Mouse (Mus musculus): Measurements from ENCODE around the gene Lrrc75b. TPM values are rescaled to one million over a fixed set of nuclear protein-coding genes. Genes with fewer than 3 reads are reported as not detected.
"Not testable (repeated sequence)": the region's sequence is repeated elsewhere in the genome, so short reads cannot be mapped to it uniquely, and the experiment has no call there.

The Lrrc75b gene
- polyA plus RNA-seq, 1 experiment from 2014 or later, result 3.5 TPM

DNA sequence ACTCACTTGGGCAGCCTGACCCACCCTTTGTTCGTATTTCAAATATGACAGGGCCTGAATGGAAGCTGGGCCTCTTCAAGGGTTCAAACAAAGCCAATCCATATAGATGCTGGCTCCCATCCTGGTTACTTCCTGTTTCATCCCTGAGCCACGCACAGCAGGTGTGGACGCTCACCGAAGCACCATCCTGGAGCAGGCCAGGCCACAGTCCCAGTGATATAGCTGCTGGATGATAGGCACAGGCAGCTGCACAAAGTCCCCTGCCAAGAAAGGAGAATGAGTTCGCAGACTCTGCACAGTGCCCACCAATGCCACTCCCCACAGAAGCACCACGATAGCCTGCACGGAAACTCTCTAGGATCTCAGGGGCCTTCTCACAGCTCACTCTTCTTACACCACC, 48.2 kb downstream of the Lrrc75b start:
- Histone ChIP-seq H3K4me3 (no peak overlapping the region), H3K27ac (no peak overlapping the region), H3K4me2 (no peak overlapping the region), H3K27me3 (no peaks in the 10 kb centered on the region), H3K36me3 (peaks cover 56% of the 10 kb centered on the region), H3K9ac (no peak overlapping the region), H3K4me1 (peaks cover 18% of the 10 kb centered on the region), H3K9me3 (no peaks in the 10 kb centered on the region)
- no peak for ATAC-seq (ENCODE audit: insufficient number of reproducible peaks, low FRiP score, low TSS enrichment, low read depth)
- WGBS, result 92% methylated on average over 7 of the region's 7 CpGs

- Histone ChIP-seq H3K36me3 (peaks cover 65% of the 10 kb centered on the region), H3K9ac (no peak overlapping the region), H3K4me1 (peaks cover 11% of the 10 kb centered on the region), H3K4me3 (no peak overlapping the region), H3K4me2 (no peak overlapping the region), H3K27me3 (no peaks in the 10 kb centered on the region), H3K9me3 (no peaks in the 10 kb centered on the region), H3K27ac (no peak overlapping the region)
- 89% methylated on average over 9 of the region's 9 CpGs for WGBS
- no peak for ATAC-seq (ENCODE audit: insufficient number of reproducible peaks, low FRiP score, low TSS enrichment, low read depth)
These were observed 49.1 kb downstream of the Lrrc75b start for GRCm38 (mm10) chr10:75511060-75511459.

DNA sequence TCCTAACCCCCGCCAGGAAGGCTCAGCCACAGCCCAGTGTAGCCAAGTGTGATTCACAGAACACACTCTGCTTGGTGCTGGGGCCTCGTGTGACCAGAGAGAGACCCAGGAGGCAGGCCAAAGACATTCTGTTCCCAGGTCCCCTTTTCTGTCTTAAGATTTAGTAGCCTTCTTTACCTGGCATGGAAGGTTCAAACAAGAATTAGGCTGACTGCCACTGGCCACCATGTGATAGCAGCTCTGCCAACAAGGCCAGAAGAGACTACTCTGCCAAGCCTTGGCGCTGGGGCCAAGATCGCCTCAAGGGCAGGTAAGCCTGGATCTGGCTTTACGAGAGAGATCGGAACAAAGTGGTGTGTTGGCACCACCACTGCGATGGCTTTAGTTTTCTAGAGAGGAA, 49.7 kb downstream of the Lrrc75b start:
- peaks cover 65% of the 10 kb centered on the region for H3K36me3 ChIP-seq
- no peak for ATAC-seq (ENCODE audit: insufficient number of reproducible peaks, low FRiP score, low TSS enrichment, low read depth)
- H3K27ac ChIP-seq, result no peak overlapping the region
- 91% methylated on average over 7 of the region's 7 CpGs for WGBS
- H3K9me3 ChIP-seq, result no peaks in the 10 kb centered on the region
- H3K4me2 ChIP-seq, result no peak overlapping the region
- H3K4me3 ChIP-seq, result no peak overlapping the region
- no peaks in the 10 kb centered on the region for H3K27me3 ChIP-seq
- peaks cover 5% of the 10 kb centered on the region for H3K4me1 ChIP-seq
- H3K9ac ChIP-seq, result no peak overlapping the region

GRCm38 (mm10) chr10:75505928-75506327, 54.2 kb downstream of the Lrrc75b start:
- H3K4me1 ChIP-seq; H3K4me3 ChIP-seq; ATAC-seq (ENCODE audit: insufficient number of reproducible peaks, low FRiP score, low TSS enrichment, low read depth); H3K27ac ChIP-seq; H3K9ac ChIP-seq; H3K4me2 ChIP-seq; H3K9me3 ChIP-seq; H3K27me3 ChIP-seq: not testable (repeated sequence)
- H3K36me3 ChIP-seq, result peaks cover 49% of the 10 kb centered on the region
- 95% methylated on average over 3 of the region's 3 CpGs for WGBS

- 71% methylated on average over 3 of the region's 3 CpGs for WGBS
- no peak overlapping the region for H3K27ac ChIP-seq
- no peaks in the 10 kb centered on the region for H3K4me1 ChIP-seq
- no peak for ATAC-seq (ENCODE audit: insufficient number of reproducible peaks, low FRiP score, low TSS enrichment, low read depth)
- H3K9ac ChIP-seq, result no peak overlapping the region
- H3K9me3 ChIP-seq, result no peaks in the 10 kb centered on the region
- H3K4me3 ChIP-seq, result no peak overlapping the region
- no peak overlapping the region for H3K4me2 ChIP-seq
- peaks cover 41% of the 10 kb centered on the region for H3K36me3 ChIP-seq
- H3K27me3 ChIP-seq, result no peaks in the 10 kb centered on the region
These were observed 55.0 kb downstream of the Lrrc75b start for GRCm38 (mm10) chr10:75505130-75505495.

GRCm38 (mm10) chr10:75504234-75505129, 55.6 kb downstream of the Lrrc75b start:
- H3K4me3 ChIP-seq, result no peak overlapping the region
- ATAC-seq (ENCODE audit: insufficient number of reproducible peaks, low FRiP score, low TSS enrichment, low read depth), result no peak
- 81% methylated on average over 8 of the region's 8 CpGs for WGBS

DNA sequence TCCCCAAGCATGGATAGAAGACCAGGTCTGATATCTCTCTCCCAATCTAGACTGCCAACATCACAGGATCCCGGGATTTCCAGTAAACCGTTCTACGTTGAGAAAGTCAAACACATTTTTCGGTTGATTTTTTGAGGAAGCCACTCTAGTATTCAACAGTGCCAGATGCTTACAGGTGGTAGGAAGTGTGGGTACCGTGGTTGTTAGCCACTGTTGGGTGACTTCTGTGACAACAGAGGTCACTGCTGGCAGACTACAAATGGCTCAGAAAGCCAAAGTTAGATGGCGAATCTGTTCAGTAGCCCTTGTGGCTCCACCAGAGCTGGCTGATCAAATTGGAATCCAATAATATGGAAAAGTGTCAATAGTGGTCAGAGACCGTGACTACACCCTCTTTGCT, 56.4 kb downstream of the Lrrc75b start:
- no peak for ATAC-seq (ENCODE audit: insufficient number of reproducible peaks, low FRiP score, low TSS enrichment, low read depth)
- Histone ChIP-seq H3K9ac (no peak overlapping the region), H3K36me3 (peaks cover 26% of the 10 kb centered on the region), H3K4me2 (no peak overlapping the region), H3K4me3 (no peak overlapping the region), H3K4me1 (no peaks in the 10 kb centered on the region), H3K9me3 (no peaks in the 10 kb centered on the region), H3K27me3 (no peaks in the 10 kb centered on the region), H3K27ac (no peak overlapping the region)
- WGBS, result 92% methylated on average over 7 of the region's 7 CpGs

More at GRCm38 (mm10) chr10:75504234-75505129, 55.6 kb downstream of the Lrrc75b start:
- no peaks in the 10 kb centered on the region for H3K9me3 ChIP-seq
- H3K27ac ChIP-seq, result no peak overlapping the region
- no peak overlapping the region for H3K4me2 ChIP-seq
- no peak overlapping the region for H3K9ac ChIP-seq
- H3K36me3 ChIP-seq, result peaks cover 34% of the 10 kb centered on the region
- H3K27me3 ChIP-seq, result no peaks in the 10 kb centered on the region
- no peaks in the 10 kb centered on the region for H3K4me1 ChIP-seq

DNA sequence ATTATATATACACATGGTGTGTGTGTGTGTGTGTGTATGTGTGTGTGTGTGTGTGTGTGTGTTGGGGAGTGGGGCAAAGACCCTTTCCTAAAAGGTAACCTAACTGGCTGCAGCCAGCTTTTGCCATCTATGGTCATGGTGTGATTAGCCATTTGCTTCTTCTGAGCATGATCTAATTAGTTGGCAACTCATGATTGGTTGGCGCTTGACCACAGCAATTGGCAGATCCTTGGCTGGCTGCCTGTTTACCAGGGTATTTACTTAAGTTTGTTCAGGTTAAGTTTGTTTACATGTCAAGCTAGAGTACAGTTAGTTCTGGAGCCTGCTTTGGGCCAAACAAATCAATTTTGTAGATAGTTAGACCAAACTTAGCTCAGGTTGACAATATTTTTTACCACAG, 58.5 kb downstream of the Lrrc75b start:
- no peak overlapping the region for H3K9ac ChIP-seq
- no peaks in the 10 kb centered on the region for H3K9me3 ChIP-seq
- H3K27me3 ChIP-seq, result no peaks in the 10 kb centered on the region
- no peak overlapping the region for H3K4me2 ChIP-seq
- 0 out of 2 replicates have a peak, but pooled peaks cover 6% of the 10 kb centered on the region for H3K36me3 ChIP-seq
- ATAC-seq (ENCODE audit: insufficient number of reproducible peaks, low FRiP score, low TSS enrichment, low read depth), result no peak
- 93% methylated on average over 1 of the region's 1 CpGs for WGBS
- H3K4me1 ChIP-seq, result no peaks in the 10 kb centered on the region
- no peak overlapping the region for H3K4me3 ChIP-seq
- no peak overlapping the region for H3K27ac ChIP-seq

DNA sequence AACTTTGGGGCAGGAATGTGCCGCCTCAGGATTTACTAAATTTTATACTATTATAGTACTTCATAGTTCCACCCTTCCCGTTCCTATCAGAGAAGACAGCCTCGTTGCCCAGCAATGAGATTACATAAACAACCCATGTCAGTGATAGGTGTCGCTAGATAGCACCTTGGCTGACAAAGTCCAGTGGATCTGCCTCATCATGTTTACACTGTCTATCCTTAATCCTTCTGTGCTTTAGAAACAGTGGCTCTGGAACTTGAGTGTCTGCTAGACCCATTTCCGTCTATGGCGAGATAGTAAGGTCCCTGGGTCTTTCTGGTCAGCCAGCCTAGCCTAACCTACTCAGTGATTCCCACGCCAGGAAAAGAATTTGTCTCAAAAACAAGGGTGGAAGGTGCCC, 59.8 kb downstream of the Lrrc75b start:
- Histone ChIP-seq H3K9ac (no peak overlapping the region), H3K36me3 (no peaks in the 10 kb centered on the region), H3K4me3 (no peak overlapping the region), H3K27me3 (no peaks in the 10 kb centered on the region), H3K9me3 (no peaks in the 10 kb centered on the region), H3K4me1 (no peaks in the 10 kb centered on the region), H3K27ac (no peak overlapping the region), H3K4me2 (no peak overlapping the region)
- 65% methylated on average over 7 of the region's 7 CpGs for WGBS
- ATAC-seq (ENCODE audit: insufficient number of reproducible peaks, low FRiP score, low TSS enrichment, low read depth), result no peak

Other genes with a start within 250 kb of the Lrrc75b start
- gene Adora2a, start 243.5 kb downstream of the Lrrc75b start, polyA plus RNA-seq (2015; fragmentation: Nextera tagmentation; extraction: Ambion mirVana), result 1.9 and 2.9 TPM in 2 replicates
- gene Upb1, start 159.2 kb downstream of the Lrrc75b start, polyA plus RNA-seq (2015; fragmentation: Nextera tagmentation; extraction: Ambion mirVana), result 0.59 and 1.3 TPM in 2 replicates
- gene Snrpd3, start 42.8 kb downstream of the Lrrc75b start, polyA plus RNA-seq (2015; fragmentation: Nextera tagmentation; extraction: Ambion mirVana), result 139 and 152 TPM in 2 replicates
- gene Gucd1, start 42.4 kb downstream of the Lrrc75b start, polyA plus RNA-seq (2015; fragmentation: Nextera tagmentation; extraction: Ambion mirVana), result 26.1 and 27.6 TPM in 2 replicates
- 0.67 and 0.93 TPM in 2 replicates for gene Ggt1, start 1.3 kb upstream of the Lrrc75b start, polyA plus RNA-seq (2015; fragmentation: Nextera tagmentation; extraction: Ambion mirVana)
- 1.6 and 2.9 TPM in 2 replicates for gene Ggt5, start 29.0 kb upstream of the Lrrc75b start, polyA plus RNA-seq (2015; fragmentation: Nextera tagmentation; extraction: Ambion mirVana)
- 10.9 and 14.3 TPM in 2 replicates for gene Susd2, start 83.7 kb upstream of the Lrrc75b start, polyA plus RNA-seq (2015; fragmentation: Nextera tagmentation; extraction: Ambion mirVana)
- gene Cabin1, start 204.0 kb upstream of the Lrrc75b start, polyA plus RNA-seq (2015; fragmentation: Nextera tagmentation; extraction: Ambion mirVana), result 27.9 and 29.3 TPM in 2 replicates
- 51.6 and 55.6 TPM in 2 replicates for gene Ddt, start 213.1 kb upstream of the Lrrc75b start, polyA plus RNA-seq (2015; fragmentation: Nextera tagmentation; extraction: Ambion mirVana)
- 0.45 and 0.47 TPM in 2 replicates for gene Gm20441, start 220.6 kb upstream of the Lrrc75b start, polyA plus RNA-seq (2015; fragmentation: Nextera tagmentation; extraction: Ambion mirVana)
- 30.0 and 33.1 TPM in 2 replicates for gene Gstt3, start 221.1 kb upstream of the Lrrc75b start, polyA plus RNA-seq (2015; fragmentation: Nextera tagmentation; extraction: Ambion mirVana)
- 18.1 and 21.6 TPM in 2 replicates for gene Gstt1, start 238.3 kb upstream of the Lrrc75b start, polyA plus RNA-seq (2015; fragmentation: Nextera tagmentation; extraction: Ambion mirVana)